Mouse (Mus musculus): ENCODE results near the gene Hes7. TPM values are rescaled to one million over a fixed set of nuclear protein-coding genes. Genes with fewer than 3 reads are reported as not detected.

Hes7 gene
- total RNA-seq (2015; ENCODE audit: low replicate concordance) (not detected in 2 replicates), total RNA-seq (2017; ENCODE audit: low replicate concordance) (not detected in 2 replicates)

DNA sequence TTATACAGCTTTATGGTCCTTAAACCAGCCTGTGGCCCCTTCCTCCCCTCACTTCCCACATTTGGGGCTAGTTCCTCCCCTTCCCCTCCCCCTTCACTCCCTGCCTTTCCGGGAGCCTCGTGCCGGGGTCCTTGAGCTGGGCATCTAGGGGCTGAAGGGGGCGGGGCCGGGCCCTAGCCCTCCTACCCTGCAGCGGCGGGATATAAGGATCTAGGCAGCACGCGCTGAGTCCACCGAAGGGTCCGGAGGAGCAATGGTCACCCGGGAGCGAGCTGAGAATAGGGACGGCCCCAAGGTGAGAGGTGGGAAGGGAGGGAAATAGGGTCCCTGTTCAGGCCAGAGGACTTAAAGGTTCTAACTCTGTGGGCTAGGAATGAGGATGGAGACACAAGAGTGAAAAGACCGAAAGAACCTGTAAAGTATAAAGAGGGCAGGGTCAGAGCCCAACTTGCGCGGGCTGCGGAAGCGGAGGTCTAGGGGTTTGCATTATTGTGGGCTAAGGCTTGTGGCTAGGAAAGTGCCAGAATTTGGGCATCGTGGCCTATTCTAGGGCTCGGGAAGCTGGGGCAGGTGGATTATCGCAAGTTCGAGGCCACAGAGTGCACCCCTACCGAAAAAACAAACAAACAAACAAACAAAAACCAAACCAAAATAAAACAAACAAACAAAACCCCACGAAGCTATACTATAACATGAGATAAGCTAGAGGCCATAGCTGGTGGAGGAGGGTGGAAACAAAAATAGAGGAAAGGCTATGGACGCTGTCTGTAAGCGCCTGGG is at the start of gene Hes7:
Gene Hes7 (plus strand): TSS at position 184 of the 780 bp plus-strand sequence.
- no peak for ATAC-seq (replicated peaks; ENCODE audit: low FRiP score, poor library complexity, severe bottlenecking)

DNA sequence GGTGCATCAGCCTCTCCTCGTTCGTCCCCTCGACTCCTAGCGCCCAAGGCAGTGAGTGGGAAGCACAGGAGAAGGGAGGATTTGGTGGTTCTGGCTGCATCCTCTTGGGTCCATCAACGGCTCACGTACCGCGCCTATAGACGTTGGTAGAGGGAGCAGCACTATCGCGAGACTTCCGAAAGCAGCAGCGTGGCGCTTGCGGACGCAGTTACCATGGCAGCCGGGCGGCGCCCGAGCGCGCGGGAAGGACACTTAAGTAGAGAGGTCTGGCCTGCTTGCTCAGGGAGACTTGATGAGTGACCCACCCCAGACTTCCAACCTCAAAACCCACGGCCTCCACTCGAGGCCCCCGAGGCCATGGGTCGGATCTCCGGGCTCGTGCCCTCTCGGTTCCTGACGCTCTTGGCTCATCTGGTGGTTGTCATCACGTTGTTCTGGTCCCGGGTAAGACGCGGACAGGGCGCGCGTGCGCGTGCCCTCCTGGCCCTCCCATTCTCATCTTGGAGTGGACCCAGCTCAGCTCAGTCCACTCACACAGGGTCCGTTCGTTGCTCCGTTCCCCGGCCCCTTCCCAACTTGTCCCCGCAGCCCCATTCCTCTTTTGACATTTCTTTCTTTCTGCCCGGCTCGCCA is 49.5 kb upstream of the Hes7 start, which contains the start of gene Tmem107:
Gene Tmem107 (plus strand): TSS at position 217 of the 633 bp plus-strand sequence.
- peak; percentile 77 for ATAC-seq (replicated peaks; ENCODE audit: low FRiP score, poor library complexity, severe bottlenecking)

DNA sequence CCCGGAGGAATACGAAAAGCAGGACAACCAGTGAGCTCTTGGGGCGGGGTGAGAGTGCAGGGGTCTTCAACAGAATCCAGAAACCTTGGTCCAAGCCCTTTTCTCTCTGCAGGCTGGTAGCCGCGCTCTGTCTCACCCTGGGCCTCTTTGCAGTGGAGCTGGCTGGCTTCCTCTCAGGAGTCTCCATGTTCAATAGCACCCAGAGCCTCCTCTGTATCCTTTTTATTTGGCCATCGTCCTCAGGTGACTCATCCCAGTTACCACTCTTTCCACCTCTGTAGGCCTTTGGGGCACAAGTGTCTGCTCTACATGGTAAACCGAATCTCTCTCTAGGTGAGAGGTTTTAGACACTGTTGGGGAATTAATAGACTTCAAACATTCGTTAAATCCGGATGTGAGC is 48.9 kb upstream of the Hes7 start:
- ATAC-seq (replicated peaks; ENCODE audit: low FRiP score, poor library complexity, severe bottlenecking), result no peak

DNA sequence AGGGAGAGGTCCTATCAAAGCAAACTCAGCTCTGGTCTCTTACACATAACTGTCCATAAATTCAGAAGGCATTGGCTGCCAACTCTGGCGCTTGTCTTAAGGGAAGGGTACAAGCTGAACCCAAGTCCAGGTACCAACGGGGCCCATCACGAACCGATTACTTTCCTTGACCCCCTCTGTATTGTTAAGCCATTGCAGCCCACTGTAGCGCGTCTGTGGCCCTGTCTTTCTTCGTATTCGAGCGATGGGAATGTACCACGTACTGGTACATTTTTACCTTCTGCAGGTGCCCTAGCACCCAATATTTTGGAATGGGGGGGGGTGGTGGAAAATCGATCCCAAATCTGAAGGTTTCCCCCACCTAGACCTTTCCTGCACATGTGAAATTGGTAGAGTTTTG is 48.0 kb upstream of the Hes7 start:
- ATAC-seq (replicated peaks; ENCODE audit: low FRiP score, poor library complexity, severe bottlenecking), result no peak

DNA sequence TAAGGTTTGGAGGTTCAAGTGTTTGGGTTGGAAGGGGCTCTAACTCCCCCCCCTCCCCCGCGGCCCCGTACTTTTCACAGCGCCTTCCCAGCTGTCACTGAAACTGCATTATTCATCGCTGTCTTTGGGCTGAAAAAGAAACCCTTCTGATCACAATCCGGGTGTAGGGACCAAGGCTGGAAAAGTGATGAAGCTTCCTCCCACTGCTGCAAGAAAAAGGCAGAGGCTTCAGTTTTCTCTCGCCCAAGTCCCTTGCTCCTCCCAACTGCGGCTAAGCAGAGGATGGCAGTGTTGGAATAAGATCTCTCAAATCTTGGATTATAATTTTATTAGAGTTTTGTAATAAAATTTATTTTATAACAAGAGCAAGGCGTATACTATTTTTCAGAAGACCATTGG is 47.5 kb upstream of the Hes7 start:
- 0 out of 2 replicates have a peak, but pooled peaks have one; percentile 12 for ATAC-seq (replicated peaks; ENCODE audit: low FRiP score, poor library complexity, severe bottlenecking)

DNA sequence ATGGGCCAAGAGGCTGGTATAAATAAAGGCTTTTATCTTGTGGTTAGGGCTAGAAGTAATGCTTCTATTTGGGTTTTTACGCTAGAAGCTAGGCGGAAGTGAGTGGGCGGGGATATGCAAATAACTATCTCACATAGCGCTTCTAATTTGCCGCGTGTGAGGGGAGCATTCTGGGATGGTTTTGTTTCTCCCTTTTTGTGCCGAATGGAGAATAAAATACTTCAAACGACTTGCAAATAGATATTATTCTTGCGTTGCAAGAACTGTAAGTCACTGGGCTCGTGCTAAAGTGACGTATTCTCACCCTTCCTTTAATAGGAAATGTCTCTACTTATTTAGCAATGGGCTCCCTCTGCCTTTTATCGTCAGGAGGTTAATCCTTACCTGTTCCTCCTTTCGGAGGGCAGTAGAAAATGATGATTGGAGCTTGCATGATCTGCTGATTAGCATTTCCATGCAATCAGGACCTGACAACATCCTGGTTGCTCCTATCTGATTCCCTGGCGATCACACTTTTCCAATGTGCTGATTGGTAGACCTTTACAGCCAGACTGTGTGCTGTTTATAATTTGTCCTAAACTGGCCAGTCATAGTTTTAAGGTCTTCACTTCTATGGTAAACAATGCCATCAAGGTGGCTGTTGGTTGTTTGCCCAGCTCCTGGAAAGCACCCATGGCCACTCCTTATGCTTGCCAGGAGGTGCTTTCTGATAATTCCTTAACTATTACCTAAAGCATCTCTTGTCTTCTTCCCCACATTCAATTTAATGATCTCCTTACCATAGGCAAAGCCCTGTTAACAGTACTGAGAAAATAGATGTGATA is 46.9 kb upstream of the Hes7 start:
- peak; percentile 65 for ATAC-seq (replicated peaks; ENCODE audit: low FRiP score, poor library complexity, severe bottlenecking)

DNA sequence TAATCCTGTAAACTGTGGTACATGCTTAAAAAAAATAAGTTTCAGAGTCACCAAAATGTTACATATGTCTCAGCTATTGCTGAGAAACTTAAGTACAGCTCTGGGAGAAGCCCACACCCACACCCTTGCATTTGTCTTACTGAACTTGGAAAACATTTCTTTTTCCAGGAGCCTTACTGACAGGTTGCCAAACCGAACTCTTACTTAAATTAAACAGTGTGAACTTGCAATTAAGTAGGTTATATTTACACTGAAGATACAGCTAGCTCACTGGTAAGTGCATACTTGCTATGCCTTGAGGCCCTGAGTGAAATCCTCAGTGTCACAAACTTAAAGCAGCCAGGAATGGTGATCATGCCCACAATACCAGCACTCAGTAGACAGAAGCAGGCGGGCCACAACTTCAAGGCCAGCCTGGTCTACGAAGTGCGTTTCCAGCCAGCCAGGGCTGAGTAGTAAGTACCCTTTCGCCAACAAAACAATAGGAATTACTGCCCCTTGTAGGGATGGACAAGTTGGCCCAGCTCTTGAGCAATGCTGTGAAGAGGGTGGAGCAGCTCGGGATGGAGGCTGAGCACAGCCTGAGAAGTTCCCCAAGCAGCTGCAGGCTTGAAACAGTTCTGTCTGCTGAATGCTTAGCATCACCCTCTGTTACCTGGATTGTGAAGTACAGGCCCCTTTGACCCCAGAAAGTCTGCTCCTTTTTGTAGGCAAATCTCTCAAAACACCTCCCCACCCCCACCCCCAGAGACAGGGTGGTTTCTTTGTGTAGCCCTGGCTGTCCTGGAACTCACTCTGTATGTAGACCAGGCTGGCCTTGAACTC is 46.0 kb upstream of the Hes7 start:
- ATAC-seq (replicated peaks; ENCODE audit: low FRiP score, poor library complexity, severe bottlenecking), result no peak

DNA sequence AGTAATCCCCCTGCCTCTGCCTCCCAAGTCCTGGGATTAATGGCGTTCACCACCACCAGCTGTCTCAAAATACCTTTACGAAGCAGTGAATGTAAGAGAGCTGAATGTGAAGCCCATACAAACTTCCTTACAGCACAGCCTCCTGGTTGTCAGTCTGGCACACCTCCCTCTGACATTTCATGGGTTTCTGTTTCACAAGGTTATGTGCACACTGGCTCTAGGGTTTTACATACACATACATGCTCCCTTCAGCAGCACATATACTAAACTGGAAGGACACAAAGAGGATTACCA is 45.5 kb upstream of the Hes7 start:
- no peak for ATAC-seq (replicated peaks; ENCODE audit: low FRiP score, poor library complexity, severe bottlenecking)

DNA sequence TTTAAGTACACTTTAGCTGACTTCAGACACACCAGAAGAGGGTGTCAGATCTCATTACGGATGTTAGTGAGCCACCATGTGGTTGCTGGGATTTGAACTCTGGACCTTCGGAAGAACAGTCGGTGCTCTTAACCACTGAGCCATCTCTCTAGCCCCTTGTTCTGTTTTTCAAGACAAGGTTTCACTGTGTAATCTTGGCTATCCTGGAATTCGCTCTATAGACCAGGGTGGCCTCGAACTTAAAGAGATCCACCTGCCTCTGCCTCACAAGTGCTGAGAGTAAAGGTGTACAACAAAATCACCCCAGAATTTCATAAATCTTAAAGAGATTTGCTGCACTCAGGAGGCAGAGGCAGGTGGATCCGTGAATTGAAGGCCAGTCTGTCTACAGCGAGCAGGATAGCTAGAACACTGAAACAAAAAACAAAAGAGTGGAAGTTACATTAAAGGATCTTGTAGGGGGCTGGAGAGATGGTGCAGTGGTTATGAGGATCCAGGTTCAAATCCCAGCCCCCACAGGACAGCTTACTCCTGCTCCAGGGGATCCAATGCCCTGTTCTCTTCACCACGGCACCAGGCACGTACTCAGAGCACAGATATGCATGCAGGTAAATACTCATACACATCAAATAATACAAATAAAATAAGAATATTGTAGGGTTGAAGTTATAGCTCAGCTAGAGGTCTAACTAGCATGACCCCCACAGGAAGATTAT is 44.3 kb upstream of the Hes7 start:
- no peak for ATAC-seq (replicated peaks; ENCODE audit: low FRiP score, poor library complexity, severe bottlenecking)

DNA sequence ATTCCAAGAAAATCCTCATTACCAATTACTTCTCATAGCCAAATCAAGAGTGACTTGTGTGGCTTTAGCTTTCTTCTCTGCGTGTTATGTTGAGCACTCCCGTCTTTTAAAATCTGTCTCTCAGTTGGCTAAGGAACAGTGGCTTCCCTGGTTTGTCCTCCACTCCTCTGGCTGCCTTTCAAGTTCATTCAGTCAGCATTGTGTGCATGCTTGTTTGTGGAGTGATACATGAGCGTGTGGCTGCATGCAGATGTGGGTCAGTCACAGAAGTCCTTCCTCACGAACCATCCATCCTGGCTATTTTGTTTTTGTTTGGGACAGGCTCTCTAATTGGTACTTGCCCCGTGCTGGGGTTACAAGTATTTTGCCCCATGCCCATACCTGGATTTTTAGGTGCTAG is 43.6 kb upstream of the Hes7 start:
- no peak for ATAC-seq (replicated peaks; ENCODE audit: low FRiP score, poor library complexity, severe bottlenecking)

DNA sequence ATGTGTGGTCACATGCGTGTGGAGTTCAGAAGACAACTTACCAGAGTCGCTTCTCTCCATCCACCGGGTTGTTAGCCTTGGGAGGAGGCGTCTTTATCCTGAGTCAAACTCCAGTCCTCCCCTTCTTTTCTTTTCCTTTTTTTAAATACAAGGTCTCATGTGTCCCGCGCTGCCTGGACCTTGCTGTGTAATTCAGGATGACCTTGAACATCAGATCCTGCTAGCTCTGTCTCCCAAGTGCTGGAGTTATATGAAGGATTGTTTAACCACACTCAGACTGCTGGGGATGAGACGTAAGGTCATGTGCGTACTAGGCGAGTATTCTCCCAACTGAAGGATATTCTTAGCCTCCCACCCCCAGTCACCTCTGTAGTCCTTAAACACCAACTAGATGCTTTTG is 42.9 kb upstream of the Hes7 start:
- no peak for ATAC-seq (replicated peaks; ENCODE audit: low FRiP score, poor library complexity, severe bottlenecking)

DNA sequence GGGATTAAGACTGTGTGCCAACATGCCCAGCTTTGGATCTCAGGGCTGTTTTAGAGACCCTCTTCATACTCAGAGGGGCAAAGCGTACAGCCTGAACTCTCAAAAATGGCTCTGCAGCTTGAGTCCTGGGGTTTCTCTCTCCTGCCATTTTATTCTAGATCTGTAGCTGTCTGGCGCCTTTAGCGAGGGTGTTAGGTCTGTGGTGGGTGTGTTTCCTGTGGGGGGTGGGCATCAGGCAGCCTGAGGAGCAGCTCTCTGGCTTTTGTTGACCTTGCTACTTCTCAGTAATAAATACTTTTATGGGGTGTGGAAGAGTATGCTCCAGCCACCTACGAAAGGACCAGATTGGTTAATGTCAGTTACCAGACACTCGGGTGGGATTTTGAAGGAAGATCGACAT is 42.2 kb upstream of the Hes7 start:
- no peak for ATAC-seq (replicated peaks; ENCODE audit: low FRiP score, poor library complexity, severe bottlenecking)

DNA sequence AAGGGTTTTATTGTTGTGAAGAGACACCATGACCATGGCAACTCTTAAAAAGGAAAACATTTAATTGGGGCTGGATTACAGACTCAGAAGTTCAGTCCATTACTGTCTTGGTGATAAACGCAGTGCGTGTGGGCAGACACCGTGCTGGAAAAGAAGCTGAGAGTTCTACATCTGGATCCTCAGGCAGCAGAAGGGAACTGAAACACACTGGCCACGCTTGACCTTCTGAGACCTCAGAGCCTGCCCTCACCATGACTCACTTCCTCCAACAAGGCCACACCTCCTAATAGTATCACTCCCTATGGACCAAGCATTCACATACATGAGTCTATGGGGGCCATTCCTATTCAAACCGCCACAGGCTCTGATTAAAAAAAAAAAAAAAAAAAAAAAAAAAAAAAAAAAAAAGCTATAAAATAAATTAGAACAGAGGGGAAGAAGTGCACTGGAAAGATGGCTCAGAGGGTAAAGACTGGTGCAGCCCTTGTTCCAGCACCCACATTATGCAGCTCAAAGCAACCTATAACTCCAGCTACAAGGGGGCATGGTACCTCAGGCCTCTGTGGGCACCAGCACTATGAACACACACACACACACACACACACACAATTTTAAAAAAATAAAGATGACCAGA is 41.3 kb upstream of the Hes7 start:
- ATAC-seq (replicated peaks; ENCODE audit: low FRiP score, poor library complexity, severe bottlenecking), result no peak

DNA sequence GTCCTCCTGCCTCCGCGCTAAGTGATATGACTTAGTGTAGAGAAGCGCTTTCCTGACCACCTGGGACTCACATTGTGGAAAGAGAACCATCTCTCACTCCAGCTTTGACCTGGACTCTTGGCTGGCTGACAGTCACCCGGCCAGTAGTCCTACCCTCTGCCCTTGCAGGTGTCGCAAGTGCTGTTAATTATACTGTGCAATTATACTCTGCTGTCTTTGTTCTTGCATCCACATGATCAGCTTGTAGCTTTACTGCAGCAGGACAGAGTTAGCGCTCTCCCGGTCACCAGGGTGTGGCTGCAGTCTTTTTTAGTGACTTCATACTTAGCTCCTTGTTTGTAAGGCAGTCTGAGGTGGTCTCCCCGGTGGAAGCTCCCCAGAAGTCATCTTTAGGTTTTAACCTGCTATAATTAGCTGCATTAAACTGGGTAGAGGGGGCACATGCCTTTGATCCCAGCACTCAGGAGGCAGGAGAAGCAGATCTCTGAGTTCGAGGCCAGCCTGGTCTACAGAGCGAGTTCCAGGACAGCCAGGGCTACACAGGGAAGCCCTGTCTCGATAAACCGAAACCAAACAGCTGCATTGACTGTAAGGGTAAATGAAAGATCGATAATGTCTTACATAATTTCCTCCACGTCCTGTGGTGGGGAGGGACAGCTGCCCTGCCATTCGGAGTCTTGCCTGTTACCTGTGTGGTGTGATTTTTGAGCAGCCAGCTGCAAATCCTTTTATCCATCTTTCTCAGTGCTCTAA is 39.9 kb upstream of the Hes7 start:
- ATAC-seq (replicated peaks; ENCODE audit: low FRiP score, poor library complexity, severe bottlenecking), result no peak

DNA sequence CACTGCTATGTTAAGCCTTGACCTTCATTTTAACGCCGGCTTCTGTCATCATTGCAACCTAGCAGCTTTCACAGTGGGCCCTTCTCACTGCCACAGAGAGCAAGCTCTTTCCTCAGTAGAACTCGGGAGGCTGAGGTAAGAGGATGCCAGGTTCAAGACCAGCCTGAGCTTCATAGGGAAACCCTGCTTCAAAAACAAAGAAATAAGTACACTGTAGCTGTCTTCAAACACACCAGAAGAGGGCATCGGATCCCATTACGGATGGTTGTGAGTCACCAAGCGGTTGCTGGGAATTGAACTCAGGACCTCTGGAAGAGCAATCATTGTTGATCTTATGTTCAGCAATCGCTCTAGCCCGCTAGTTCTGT is 39.4 kb upstream of the Hes7 start:
- ATAC-seq (replicated peaks; ENCODE audit: low FRiP score, poor library complexity, severe bottlenecking), result no peak

DNA sequence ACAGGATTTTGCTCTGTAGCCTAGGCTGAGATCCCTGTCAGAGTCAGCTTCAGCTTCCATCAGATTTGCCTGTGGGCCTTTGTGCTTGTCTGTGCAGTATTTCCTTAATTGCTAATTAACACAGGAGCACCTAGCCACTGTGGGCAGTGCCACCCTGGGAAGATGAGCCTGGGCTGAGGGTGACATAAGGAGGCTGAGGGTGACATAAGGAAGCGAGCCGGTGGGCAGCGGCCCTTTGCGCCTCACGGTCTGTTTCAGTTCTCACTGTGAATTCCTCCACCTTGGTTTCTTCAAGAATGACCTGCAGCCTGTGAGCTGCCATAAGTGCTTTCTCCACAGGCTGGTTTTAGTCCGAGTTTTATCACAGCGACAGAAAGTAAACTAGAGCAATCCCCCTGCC is 38.6 kb upstream of the Hes7 start:
- ATAC-seq (replicated peaks; ENCODE audit: low FRiP score, poor library complexity, severe bottlenecking), result no peak

DNA sequence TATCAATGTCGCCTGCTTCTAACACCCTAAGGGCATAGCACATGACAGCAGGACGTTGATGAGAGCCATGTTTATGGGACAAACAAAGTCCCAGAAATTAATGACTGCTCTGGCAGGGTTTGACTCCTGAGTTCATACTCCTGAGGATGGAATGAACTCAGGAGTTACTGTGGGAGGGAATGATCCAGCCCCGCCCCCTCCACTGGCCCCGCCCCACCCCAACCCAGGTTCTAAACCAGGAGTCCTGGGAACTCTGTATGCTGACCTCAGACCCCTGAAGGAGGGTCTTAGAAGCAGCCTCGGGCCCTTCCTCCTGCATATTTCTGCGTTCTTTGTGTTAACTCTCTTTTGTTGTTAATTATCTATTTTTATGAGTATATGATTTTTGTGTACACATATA is 34.6 kb upstream of the Hes7 start:
- ATAC-seq (replicated peaks; ENCODE audit: low FRiP score, poor library complexity, severe bottlenecking), result no peak

DNA sequence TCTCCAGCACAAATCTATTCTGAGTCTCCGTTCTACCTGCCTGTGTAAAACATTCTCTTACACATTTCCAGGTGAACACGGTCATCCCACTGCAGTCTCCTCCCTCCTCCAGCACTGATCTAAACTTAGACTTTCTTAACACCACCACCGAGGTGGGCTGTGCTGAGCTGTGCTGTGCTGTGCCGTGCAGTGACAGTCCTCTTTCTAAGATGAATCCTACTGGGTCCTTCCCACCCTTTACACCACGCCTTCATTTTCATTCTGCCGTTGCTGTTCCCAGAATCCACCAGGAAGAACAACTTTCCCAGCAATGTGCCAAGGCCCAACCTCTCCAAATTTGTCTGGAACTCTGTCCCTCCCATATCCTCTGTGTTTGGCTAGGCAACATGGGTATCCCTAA is 33.8 kb upstream of the Hes7 start:
- ATAC-seq (replicated peaks; ENCODE audit: low FRiP score, poor library complexity, severe bottlenecking), result no peak
